Mouse (Mus musculus) embryonic facial prominence, embryonic 12.5 days (tissue): Measurements from ENCODE around the gene Rag1. TPM values are rescaled to one million over a fixed set of nuclear protein-coding genes. Genes with fewer than 3 reads are reported as not detected.

Experiments
- ATAC-seq: fragments of 200-750 bp; cut with Nextera tagmentation; 2 replicates; pipeline ENCODE4 v1.8.0; 2017; ENCODE audit not compliant: insufficient number of reproducible peaks, insufficient read depth, low FRiP score, low TSS enrichment
- H3K27ac ChIP-seq: fragments of 300-500 bp; sonication (generic); 2 replicates; pipeline ENCODE4 v1.5.1; 2016; ENCODE audit warnings: mild to moderate bottlenecking
- H3K27me3 ChIP-seq: fragments of 300-500 bp; sonication (generic); 2 replicates; pipeline ENCODE4 v1.6.1; 2016; ENCODE audit warnings: mild to moderate bottlenecking, moderate library complexity
- H3K36me3 ChIP-seq: fragments of 300-500 bp; sonication (generic); 2 replicates; pipeline ENCODE4 v1.6.1; 2016; ENCODE audit warnings: mild to moderate bottlenecking
- H3K4me1 ChIP-seq: fragments of 300-500 bp; sonication (generic); 2 replicates; pipeline ENCODE4 v1.6.1; 2016
- H3K4me2 ChIP-seq: fragments of 300-500 bp; sonication (generic); replicated peaks from 2 replicates; pipeline ENCODE4 v1.6.1; 2016; ENCODE audit warnings: mild to moderate bottlenecking, moderate library complexity
- H3K4me3 ChIP-seq: fragments of 300-500 bp; sonication (generic); 2 replicates; pipeline ENCODE4 v1.5.1; 2016; ENCODE audit warnings: mild to moderate bottlenecking
- H3K9ac ChIP-seq: fragments of 300-500 bp; sonication (generic); 2 replicates; pipeline ENCODE4 v1.6.1; 2016; ENCODE audit warnings: mild to moderate bottlenecking, moderate library complexity
- H3K9me3 ChIP-seq: fragments of 300-500 bp; sonication (generic); 2 replicates; pipeline ENCODE4 v1.6.1; 2016; ENCODE audit warnings: mild to moderate bottlenecking, moderate library complexity
- WGBS: fragments of 180-500 bp; shearing (Covaris S2); methylation state at CpG from one replicate; pipeline ENCODE4 v1.1.7; 2016; 5-methylcytosine and 5-hydroxymethylcytosine counted together
- polyA plus RNA-seq: library from polyadenylated mRNA; unstranded; fragments of >200 nt; fragmentation: Nextera tagmentation; extraction: Ambion mirVana; gene quantifications from 2 replicates; pipeline ENCODE4 v1.2.1, GENCODE M21; 2016

Gene Rag1
- polyA plus RNA-seq, 1 experiment from 2014 or later: 0.60 TPM

- Histone ChIP-seq H3K27me3 (no peaks in the 10 kb centered on the region), H3K36me3 (no peaks in the 10 kb centered on the region), H3K9me3 (no peaks in the 10 kb centered on the region), H3K4me2 (no peak overlapping the region), H3K27ac (no peak overlapping the region), H3K9ac (no peak overlapping the region), H3K4me1 (peaks cover 22% of the 10 kb centered on the region), H3K4me3 (no peak overlapping the region)
- WGBS: 82% methylated on average over 1 of the region's 1 CpGs
- ATAC-seq: no peak
Measured at GRCm38 (mm10) chr2:101603099-101603498, 46.2 kb downstream of the Rag1 start.

GRCm38 (mm10) chr2:101600703-101601102, 48.6 kb downstream of the Rag1 start:
- no peaks in the 10 kb centered on the region for H3K9me3 ChIP-seq
- H3K4me2 ChIP-seq: 0 out of 2 replicates have a peak overlapping the region, but pooled peaks have one; percentile 24
- no peaks in the 10 kb centered on the region for H3K36me3 ChIP-seq
- H3K9ac ChIP-seq: no peak overlapping the region
- H3K27ac ChIP-seq: peak overlapping the region; percentile 86
- H3K27me3 ChIP-seq: no peaks in the 10 kb centered on the region
- H3K4me1 ChIP-seq: peaks cover 22% of the 10 kb centered on the region
- no peak overlapping the region for H3K4me3 ChIP-seq
- peak; percentile 75; the same call in 1 of the 2 replicates for ATAC-seq
- WGBS: 10% methylated on average over 8 of the region's 8 CpGs

- Histone ChIP-seq H3K27ac (no peak overlapping the region), H3K9me3 (no peaks in the 10 kb centered on the region), H3K9ac (no peak overlapping the region), H3K4me1 (peaks cover 22% of the 10 kb centered on the region), H3K27me3 (no peaks in the 10 kb centered on the region), H3K36me3 (no peaks in the 10 kb centered on the region), H3K4me2 (no peak overlapping the region), H3K4me3 (no peak overlapping the region)
- WGBS: 69% methylated on average over 13 of the region's 13 CpGs
- ATAC-seq: no peak
Measured at GRCm38 (mm10) chr2:101598190-101599181, 50.8 kb downstream of the Rag1 start.

- H3K4me2 ChIP-seq: no peak overlapping the region
- H3K36me3 ChIP-seq: no peaks in the 10 kb centered on the region
- no peak overlapping the region for H3K4me3 ChIP-seq
- H3K9me3 ChIP-seq: no peaks in the 10 kb centered on the region
- H3K27ac ChIP-seq: no peak overlapping the region
- H3K4me1 ChIP-seq: peaks cover 34% of the 10 kb centered on the region
- H3K27me3 ChIP-seq: no peaks in the 10 kb centered on the region
- H3K9ac ChIP-seq: no peak overlapping the region
- no peak for ATAC-seq
Measured at GRCm38 (mm10) chr2:101597186-101597585, 52.1 kb downstream of the Rag1 start.

GRCm38 (mm10) chr2:101594681-101595080, 54.6 kb downstream of the Rag1 start:
- Histone ChIP-seq H3K4me1 (peaks cover 29% of the 10 kb centered on the region), H3K36me3 (no peaks in the 10 kb centered on the region), H3K4me3 (no peak overlapping the region), H3K9me3 (no peaks in the 10 kb centered on the region), H3K27me3 (no peaks in the 10 kb centered on the region), H3K27ac (no peak overlapping the region), H3K4me2 (no peak overlapping the region), H3K9ac (no peak overlapping the region)
- no peak for ATAC-seq
- 87% methylated on average over 5 of the region's 5 CpGs for WGBS

GRCm38 (mm10) chr2:101592886-101593285, 56.4 kb downstream of the Rag1 start:
- H3K9me3 ChIP-seq: no peaks in the 10 kb centered on the region
- no peak overlapping the region for H3K9ac ChIP-seq
- H3K4me3 ChIP-seq: no peak overlapping the region
- H3K4me2 ChIP-seq: no peak overlapping the region
- ATAC-seq: no peak; the same call in 1 of the 2 replicates
- H3K27ac ChIP-seq: no peak overlapping the region
- peaks cover 21% of the 10 kb centered on the region for H3K4me1 ChIP-seq
- WGBS: 43% methylated on average over 8 of the region's 8 CpGs
- H3K36me3 ChIP-seq: no peaks in the 10 kb centered on the region
- H3K27me3 ChIP-seq: no peaks in the 10 kb centered on the region

- ATAC-seq: peak; percentile 62; the same call in 1 of the 2 replicates
- Histone ChIP-seq H3K4me3 (no peak overlapping the region), H3K9ac (no peak overlapping the region), H3K36me3 (no peaks in the 10 kb centered on the region), H3K27me3 (no peaks in the 10 kb centered on the region), H3K4me1 (peaks cover 21% of the 10 kb centered on the region), H3K4me2 (no peak overlapping the region), H3K9me3 (no peaks in the 10 kb centered on the region), H3K27ac (no peak overlapping the region)
- WGBS: 22% methylated on average over 10 of the region's 10 CpGs
Measured at GRCm38 (mm10) chr2:101592023-101592841, 57.1 kb downstream of the Rag1 start.

GRCm38 (mm10) chr2:101591356-101591755, 57.9 kb downstream of the Rag1 start:
- H3K4me3 ChIP-seq: no peak overlapping the region
- H3K27ac ChIP-seq: no peak overlapping the region
- no peak for ATAC-seq
- WGBS: 60% methylated on average over 8 of the region's 8 CpGs
- H3K9me3 ChIP-seq: no peaks in the 10 kb centered on the region
- H3K36me3 ChIP-seq: no peaks in the 10 kb centered on the region
- no peak overlapping the region for H3K9ac ChIP-seq
- H3K4me1 ChIP-seq: peaks cover 21% of the 10 kb centered on the region
- H3K27me3 ChIP-seq: no peaks in the 10 kb centered on the region
- H3K4me2 ChIP-seq: no peak overlapping the region

Other genes with a start within 250 kb of the Rag1 start
- gene Rag2, start 24.8 kb downstream of the Rag1 start, polyA plus RNA-seq: 0.09 and 0.31 TPM in 2 replicates
- gene B230118H07Rik, start within 50 bp of the Rag1 start, polyA plus RNA-seq: 59.3 and 59.9 TPM in 2 replicates
- 10.4 and 11.4 TPM in 2 replicates for gene Traf6, start 28.9 kb upstream of the Rag1 start, polyA plus RNA-seq
- gene Prr5l, start 233.5 kb upstream of the Rag1 start, polyA plus RNA-seq: 21.4 and 27.6 TPM in 2 replicates
- gene Commd9, start 236.7 kb upstream of the Rag1 start, polyA plus RNA-seq: 62.8 and 65.3 TPM in 2 replicates